Mouse (Mus musculus) cerebellum, adult 9-10 months (tissue): ENCODE data around the gene Dync1i1.
A peak's percentile ranks its signal among the peaks of the same experiment; 100 is the strongest.

Experiments used
- DNase-seq: peaks from one replicate; pipeline ENCODE4 v3.0.0; 2022

Dync1i1 gene

DNA sequence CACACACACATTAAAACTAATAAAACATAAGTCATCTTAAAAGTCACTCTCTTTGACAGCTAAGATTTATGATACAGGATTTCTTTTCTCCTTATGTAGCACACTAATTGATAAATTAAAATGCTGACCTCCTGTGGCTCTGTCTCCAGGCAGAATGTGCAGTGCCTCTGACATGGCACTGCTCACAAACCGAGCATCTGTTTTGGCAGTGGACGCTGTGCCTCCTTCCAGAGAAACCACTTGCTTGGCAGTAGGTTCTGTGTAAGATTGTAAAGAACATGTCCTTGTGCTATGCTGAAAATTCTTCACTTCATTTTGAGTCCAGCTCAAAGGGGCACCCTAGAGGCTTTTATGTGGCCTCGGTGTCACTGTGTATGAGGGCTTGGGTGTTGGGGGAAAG, 50.0 kb downstream of the Dync1i1 start:
- DNase-seq = peak; percentile 63

DNA sequence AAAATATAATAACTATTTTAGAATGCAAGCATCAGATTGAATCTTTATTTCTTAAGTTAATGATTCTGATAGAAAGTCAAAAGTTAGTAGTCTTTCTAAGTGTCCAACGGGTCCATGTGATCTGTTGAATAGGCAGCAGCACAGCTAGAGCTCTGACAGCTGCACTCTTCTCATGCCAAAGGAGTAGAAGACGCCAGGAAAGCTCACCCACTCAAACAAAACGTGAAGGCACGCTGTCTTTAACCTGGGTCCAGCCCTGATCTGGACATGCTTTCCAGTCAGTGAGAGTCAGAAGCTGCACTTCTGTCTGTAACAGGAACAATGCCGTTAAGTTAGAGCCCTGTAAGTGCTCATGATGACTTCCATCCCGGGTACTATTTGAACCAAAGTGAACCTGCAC, 56.3 kb downstream of the Dync1i1 start:
- no peak for DNase-seq

DNA sequence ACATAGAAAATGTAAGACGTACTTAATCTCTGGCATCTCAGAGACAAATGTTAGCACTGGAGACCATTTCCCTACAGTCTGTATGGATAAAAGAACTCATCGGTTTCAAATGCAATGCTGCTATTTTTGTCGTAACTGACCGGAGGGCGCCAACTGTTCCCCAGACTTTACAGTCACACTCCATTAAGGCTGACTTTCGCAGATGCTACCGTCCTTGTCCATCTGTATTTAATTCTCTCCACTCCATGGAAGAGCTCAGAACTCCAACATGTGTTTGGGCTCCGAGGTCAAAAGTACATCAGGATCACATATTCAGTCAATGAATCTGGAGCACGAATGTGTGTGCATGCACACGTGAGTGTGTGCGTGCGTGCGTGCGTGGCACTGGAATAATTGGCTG, 58.4 kb downstream of the Dync1i1 start:
- no peak for DNase-seq

DNA sequence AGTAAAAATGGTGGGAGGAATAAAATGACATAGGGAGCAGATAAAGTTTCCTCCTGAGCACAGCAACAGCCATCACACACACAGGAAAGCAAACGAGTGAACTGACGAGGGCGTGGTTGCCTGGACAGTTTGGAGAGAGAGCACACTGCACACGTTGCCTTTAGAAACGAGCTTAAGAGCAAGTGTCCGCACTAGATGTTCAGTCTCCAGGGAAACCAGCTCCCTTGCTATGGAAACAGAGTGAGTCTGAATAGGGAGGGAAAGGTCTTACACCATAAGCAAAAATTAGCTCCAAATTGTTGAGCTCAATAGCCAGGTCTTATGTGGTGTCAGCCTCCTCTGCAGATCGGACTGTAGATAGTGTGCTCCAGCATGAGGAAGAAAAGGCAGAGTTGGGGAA, 65.2 kb downstream of the Dync1i1 start:
- no peak for DNase-seq

DNA sequence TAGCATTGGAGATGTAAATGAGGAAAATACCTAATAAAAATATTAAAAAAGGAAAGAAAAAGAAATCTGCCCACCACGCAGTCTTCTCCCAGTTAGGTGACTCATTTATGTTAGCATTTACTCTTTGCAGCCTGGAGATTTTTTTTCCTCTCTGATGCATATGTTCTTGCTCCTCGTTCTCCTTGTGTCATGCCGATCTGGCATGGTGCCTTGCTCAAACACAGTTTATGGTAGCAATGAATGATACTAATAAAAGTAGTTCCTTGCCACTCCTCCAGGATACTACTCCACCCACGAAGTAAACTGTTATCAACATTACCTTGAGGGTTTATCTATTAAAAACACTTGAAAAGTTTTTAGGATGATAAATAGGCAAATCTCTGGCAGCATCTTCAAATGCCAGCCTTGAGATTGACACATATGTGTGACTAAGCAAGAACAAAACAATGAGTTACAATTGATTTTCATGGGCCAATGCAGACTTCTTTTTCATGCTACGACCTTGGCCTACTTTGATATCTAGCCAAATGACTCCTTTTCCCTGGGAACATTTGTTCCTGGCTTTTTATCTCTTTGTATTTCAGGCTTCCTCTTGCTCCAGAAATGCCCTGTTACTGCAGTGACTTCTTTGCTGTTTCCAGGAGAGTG, 68.8 kb downstream of the Dync1i1 start:
- DNase-seq = peak; percentile 23

DNA sequence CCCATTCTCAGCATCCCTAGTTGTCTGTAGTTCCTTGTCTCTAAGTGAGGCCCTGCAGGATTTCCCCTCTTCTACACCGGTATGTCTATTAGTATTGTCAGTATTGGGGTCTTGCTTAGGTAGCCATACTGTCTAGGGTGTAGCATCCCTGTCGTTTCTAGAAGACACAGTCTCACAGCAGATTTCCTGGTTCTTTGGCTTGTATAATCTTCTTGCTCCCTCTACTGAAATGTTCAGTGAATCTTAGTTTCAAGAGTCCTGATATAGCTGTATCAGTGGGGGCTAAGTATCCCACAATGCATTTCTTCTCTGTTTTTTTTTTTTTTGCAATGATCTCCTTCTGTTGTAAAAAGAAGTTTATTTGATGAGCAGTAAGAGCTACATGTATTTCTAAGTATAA, 69.9 kb downstream of the Dync1i1 start:
- no peak for DNase-seq

DNA sequence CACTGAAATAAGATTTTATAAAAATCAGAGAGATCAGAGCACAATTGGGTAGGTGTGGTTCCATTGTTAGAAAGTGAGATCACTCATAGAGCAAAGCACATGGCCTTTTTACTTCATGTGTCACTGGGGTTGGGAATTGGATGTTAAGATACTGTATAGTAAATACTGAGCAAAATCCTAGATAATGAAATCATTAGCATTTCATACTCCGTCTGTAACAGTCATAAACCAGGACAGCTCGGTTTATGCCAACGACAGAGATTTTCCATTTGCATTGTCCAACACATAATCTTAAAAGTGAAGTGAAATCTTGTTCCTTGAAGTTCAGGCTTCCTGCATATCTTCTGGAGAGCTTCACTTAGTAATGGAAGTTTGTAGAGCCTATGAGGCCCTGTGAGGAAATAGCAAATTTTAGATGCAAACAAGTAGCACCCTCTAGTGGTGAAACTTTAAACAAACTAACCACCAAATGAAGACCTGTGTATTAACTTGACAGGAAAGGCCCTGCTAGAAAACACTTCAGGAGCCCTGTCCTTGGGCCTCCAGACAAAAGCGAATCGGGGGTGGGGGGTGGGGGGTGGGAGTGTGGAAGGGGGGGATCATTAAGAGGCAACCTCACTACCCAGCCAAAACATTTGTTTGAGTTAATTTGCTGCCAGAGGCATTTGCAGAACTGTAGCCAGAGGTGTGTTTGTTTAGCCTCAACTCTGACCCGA, 76.8 kb downstream of the Dync1i1 start:
- peak; percentile 81 for DNase-seq

DNA sequence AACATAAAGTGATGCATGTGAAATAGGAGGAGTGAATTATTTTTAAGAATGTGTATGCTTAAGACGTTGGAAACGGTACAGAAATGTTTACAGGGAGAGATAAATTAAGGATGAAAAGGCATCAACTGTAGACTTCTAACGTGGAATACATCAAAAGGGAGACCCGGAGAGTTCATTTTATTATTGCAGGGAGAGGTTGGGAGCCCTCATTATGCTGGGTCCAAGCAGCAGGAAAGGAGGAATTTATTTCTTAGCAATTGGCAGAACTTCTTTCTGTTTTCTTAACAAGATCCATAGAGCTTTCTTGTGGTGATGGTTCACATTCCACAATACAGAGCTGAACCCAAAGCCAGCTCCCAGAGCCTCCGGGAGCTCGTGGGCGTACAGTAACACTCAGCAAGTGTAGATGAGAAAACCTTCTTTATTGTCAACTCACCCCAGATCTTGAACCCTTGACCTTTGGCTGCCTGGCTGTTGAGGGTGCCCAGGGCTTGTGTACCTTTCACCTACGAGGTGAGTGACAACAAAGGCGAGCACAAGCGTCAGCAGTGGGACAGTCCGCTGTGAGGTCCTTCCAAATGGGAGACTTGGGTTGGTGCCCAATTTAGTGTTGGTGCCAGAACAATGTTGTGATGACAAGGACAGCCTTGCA, 77.5 kb downstream of the Dync1i1 start:
- DNase-seq = peak; percentile 50

DNA sequence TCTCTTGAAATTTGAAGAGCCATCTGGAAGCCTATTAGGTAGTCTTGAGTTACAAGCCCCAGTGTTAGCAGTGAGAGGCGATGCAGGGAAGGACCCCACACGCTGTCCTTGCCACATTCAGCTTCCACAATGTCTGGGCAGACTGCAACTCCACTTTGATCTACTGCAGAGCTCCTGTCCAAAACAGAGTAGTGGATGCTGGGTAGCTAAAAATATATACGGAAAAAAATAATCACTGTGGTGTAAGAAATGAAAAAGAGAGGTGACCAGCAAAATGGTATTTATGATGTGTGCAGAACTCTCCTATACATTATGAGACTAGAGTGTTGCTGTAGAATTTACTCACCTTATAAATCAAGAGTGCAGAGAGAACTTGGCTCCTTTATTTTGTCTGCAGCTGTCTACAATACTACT, 82.6 kb downstream of the Dync1i1 start:
- no peak for DNase-seq

DNA sequence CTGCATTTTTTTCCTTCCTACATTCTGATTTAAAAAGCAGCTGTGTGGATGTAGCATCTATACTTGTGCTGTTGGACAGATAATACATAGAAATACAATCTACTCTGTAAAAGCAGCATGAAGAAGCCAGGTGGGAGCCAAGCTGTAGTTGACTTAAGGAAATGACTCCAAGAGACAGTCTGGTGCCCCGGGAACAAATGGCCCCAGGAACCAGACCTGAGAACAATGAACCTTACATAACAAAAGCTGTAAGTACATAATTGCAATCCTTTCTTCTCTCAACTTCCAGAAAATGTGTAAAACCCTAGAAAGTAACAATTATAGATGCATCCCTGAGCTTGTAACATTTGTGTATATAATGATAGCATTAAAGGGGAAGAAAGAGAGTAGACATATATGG, 86.6 kb downstream of the Dync1i1 start:
- DNase-seq = no peak

DNA sequence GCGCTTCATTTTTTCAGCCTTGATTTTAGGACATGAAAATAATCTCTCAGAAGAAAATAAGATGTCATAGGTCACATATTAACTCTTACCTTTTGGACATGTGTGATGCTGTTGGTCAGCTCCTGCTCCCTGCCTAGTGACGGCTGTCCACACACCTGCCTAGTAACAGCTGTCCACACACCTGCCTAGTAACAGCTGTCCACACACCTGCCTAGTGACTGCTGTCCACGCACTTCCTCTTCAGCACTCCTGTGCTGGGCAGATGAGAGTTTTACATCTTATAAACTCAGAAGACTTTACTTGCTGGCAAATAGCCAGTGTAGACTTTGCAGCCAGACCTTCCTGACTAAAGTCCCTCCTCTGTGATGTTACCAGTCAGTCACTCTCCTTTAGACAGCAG, 94.2 kb downstream of the Dync1i1 start:
- no peak for DNase-seq

DNA sequence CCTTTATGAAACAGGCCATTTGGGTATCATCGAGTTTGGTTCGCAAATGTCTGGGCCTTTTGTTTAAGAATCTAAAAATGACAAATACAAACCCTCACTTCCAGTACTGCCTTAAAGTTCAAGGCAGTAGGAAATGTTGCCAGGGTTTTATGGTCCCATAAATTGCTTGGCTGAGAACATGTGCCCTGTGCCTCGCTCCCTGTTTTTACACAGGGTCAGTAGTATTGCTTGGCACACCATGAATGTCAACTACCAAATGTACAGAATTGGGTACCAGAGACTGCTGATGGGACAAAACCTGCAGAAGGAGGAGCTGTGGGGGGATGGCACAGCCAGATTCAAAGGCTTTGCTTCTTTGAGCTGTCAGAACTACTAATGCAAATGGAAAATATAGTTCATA, 100.0 kb downstream of the Dync1i1 start:
- DNase-seq = no peak

DNA sequence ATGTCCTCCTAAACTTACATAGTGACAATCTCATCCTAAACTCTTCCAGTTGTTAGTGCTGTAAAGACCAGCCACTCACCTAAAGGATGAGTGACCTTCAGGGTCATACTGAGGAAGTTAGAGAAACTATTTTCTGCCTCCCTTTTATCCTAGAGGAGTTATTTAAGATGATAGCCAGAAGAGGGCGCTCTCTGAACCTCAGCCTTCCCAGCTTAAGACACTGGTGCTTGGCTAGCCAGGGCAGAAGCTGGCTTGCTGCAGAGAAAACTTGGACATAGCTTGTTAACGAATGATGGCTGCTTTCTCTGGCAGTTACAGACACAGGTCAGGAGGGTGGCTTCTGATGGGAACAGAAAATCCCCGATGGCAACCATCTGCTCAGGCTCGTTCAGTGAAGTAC, 101.6 kb downstream of the Dync1i1 start:
- no peak for DNase-seq

DNA sequence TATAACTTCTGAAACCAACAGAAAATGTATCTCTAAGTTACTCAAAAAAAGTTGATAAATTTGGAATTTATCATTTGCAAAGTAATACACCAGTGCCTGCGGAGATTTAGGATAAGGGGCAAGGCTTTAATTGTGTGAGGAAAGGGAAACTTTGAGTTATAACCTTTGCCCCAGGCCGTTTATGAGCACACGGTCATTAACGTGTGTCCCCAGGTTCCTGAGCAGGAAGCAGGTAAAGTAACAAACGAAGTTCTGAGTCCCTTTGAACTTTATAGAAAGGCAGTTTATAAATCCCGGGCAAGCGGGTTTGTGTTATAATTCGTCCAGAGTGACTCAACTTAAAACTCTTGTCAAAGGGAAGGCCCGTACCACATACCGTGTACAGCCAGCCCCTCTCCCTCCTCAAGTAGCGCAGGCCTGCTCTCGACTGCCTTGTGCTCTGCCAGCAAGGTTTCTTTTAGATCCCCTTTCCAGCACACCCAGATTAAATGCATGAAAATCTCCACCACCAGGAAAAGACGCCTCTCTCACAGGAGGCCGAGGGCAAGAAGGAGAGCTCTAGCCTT, 103.1 kb downstream of the Dync1i1 start:
- DNase-seq = no peak

DNA sequence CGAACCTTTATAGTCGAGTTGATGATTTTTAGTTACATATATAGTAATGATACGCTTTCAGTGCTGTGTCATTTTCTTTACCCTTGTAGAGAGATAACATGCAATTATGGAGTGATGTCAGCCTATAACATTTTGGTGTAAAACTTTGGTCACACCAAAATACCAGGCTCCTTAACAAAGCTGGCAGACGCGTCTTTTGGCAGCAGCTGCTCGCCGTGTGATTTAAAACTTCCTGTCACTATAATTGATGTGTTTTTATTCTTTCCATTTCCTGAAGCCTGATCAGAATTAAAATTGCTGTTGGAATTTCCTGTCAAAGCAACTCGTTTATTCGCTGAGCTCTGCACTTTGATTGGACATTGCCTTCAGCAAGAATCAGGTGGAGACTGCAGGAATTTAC, 103.7 kb downstream of the Dync1i1 start:
- DNase-seq = no peak

DNA sequence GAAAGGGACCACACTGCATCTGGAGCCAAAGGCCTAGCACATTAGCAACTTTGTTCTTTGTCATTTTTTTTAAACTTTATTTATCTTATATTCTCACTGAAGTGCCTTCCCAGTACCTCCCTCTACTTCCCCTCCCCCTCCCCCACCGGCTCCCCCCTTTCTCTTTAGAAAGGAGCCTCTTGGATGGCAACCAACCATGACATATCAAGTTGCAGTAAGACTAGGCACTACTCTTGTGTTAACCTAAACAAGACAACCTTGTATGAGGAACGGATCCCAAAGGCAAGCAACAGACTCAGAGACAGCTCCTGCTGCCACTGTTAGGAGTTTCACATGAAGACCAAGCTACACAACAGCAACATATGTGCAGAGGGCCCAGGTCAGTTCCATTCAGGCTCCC, 105.3 kb downstream of the Dync1i1 start:
- DNase-seq = no peak

DNA sequence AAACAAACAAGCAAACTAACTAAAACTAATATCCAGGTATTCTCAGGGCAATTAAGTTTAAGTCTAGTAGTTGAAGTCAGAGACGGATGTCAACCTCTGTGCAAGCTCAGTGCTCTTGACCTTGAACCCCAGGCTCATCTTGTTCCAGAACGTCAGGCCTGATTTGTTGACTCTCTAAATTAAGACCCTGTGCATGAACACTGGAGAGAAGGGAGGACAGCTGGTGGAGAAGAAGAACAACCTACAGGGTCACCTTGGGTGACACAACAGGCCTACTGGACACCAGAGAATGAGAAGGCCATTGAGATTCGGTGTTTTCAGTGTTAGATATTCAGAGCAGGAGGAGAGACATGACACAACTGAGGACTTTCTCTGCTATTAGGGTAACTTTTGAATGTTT, 105.8 kb downstream of the Dync1i1 start:
- DNase-seq = no peak

DNA sequence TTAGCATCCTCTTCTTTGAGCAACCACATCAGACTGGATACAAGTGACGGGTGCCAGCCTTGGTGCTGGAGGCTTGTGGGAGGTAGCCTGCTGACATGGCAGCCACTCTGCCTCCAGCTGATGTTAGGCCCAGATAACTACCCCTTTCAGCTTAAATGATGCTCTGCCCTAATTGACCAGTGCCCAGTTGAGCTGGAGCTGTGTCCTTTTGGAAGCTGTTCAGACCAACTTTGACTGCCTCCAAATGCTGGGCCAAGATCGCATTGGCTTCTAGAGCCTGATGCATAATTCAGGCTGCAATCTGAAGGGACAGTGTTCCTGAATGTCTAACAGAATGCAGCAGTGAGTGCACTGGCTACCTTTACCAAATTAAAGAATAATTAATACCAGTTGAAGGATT, 107.4 kb downstream of the Dync1i1 start:
- DNase-seq = peak; percentile 24

DNA sequence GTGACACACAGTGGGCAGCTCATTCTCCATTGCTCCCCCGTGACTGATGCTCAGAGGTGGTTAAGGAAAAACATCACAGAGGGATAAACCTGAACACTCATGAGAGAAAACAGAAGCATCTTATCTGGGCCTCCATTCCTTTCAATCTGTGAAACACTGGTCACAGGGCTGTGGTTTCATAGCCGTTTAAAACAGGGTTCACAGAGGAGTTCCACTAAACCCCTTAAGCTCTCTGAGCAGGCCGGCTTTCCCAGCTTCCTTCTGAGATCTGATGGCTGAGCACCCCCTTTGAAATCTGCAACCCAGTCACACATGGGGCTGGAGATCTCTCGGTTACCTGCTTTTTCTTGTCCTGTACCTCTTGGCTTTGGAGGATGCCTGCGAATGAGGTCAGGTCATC, 117.0 kb downstream of the Dync1i1 start:
- no peak for DNase-seq

DNA sequence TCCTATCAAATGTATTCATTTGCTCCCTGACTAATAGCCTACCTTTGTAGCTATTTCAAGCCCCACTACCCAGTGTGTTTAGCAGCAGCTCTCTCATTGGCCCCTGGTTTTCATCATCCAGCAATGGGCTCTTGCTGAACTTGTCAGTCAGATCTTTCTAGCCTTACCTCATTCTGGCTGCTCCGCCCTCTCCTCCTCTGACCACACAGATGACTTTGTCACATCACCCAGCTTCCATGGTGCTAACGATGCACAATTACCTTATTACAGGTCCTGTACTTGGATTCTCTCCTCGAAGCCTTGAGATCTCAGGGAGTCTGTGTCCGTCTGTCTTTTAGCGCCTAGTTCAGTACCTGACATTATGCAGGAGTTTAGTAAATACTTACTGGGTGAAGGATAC, 120.7 kb downstream of the Dync1i1 start:
- no peak for DNase-seq

DNA sequence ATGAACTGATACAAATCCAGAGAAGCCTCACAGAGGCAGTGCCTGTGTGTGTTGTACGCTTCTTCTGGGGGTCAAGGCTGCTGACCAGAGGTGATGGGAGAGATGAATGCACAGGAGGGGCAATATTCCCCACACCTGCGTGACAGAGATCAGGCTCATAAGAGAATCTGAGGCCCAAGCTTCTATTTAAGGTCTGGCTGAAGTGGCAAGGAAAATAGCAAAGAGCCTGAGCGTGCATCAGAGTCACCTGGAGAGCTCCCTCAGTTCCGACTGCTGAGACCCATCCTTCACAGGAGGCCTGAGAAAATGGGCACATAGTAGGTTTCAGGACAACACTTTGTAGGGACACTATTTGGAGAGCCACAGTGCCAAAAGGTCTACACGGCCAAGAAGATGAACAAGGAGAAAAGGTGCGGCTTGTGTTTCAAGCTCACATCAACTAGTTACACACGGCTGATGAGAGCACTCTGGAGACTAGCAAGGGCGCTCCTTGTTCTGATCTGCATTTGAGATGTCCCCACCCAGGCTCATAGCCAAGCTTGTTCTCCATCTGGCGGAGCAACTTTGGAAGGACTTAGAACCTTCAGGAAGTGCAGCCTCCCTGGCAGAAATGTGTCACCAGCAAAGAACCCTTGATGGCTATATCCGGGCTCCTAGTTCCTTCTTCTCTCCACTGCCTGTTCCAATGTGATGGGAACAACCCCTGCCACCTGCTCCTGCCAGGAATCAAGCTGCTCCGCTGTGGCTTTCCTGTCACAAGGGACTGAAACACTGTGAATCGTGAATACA, 128.8 kb downstream of the Dync1i1 start:
- DNase-seq = peak; percentile 30

DNA sequence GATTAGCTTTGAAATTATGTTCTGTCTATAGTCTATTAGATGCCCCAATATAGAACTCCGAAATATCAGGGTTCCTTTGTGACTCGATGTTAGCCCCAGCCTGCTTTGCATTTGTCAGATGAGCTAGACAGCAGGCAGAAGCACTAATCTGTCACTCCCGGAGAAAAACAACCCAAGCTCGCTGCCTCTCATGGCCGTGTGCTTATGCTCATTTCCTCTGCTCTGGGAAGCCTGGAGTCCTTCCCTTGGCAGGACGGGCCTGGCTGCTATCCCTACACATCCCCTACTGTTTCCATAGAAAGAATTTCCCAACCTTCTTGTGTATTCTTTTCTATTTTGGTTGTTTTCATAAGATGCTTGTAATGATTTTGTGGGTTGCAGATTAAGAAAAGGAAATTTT, 130.1 kb downstream of the Dync1i1 start:
- no peak for DNase-seq

DNA sequence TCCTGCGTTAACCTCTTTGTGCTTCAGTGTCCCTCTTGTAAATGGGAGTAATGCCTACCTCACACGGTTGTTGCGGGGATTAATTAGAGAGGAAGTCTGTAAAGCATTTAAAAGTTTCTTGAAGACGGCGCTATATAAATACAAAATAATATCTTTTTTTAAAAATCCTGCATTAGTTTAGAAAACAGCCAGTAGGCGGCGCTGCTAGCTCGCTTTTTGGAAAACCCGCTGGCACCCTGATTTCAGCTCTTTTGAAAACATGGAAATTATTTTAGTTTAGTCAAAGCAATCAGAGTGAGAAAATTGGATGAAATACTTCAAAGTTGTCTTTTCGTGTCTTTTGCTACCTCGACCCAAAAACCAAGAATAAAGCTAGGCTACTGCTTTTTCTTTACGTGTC, 132.9 kb downstream of the Dync1i1 start:
- DNase-seq = peak; percentile 41
